9 mouse cellular contexts compared by ENCODE assay signal in the genomic region with DNA sequence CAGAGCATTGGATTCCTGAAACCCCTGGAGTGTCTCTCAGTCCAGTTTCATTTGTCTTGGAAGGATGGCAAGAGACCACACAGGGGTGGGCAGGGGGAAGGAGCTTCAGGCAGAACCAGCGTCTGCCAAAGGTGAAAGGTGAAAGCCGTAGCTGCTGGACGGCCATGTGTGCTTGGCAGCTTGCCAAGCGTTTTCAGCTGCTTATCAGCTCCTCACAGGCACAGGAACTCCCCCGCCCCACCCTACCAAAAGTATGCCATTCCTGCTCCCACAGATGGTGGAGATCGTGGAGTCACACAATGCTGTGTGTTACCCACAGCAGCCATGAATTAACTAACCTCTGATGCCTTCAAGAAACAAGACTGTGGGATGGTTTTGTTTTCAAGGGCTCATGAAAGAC.
DNase-seq lines count a peak whose midpoint lies in the region; ATAC-seq and TF ChIP-seq lines count a peak whose summit lies in the region.
"Had no signal": no experiment of that assay in that cellular context is flagged by ENCODE, and none has a peak within 500 bp of the region (broad histone marks: within the 10 kb centered on the region; RNA-seq: fewer than 3 reads in every experiment).

No protein-coding gene starts in this region.

- peaks cover 14% of the 10 kb centered on the region; the same call in 1 of the 2 replicates for H3K4me1 ChIP-seq in heart, adult 2 months (ENCODE audit: control insufficient read depth, insufficient read depth, low read length)
- H3K4me1 ChIP-seq in liver, embryonic 11.5 days (replicated peaks; ENCODE audit: control insufficient read depth, insufficient read depth, low read length) = peaks cover 30% of the 10 kb centered on the region
- no peaks in the 10 kb centered on the region for H3K4me1 ChIP-seq in cerebellum, adult 2 months (ENCODE audit: control insufficient read depth, insufficient read depth, low read length)

- intact Hi-C loops in heart, adult 2 months (cut with DNase I) = no loop called here

- WGBS in heart, adult 2 months = 2% methylated on average over 6 of the region's 6 CpGs
- WGBS in liver, embryonic 11.5 days = 11% methylated on average over 6 of the region's 6 CpGs
- 30% methylated on average over 6 of the region's 6 CpGs for WGBS in cerebellum, adult 2 months

- H3K4me3 ChIP-seq in heart, adult 2 months = no peak overlapping the region
- no peak overlapping the region for H3K4me3 ChIP-seq in liver, embryonic 11.5 days (ENCODE audit: low read depth, low read length)
- H3K4me3 ChIP-seq in cerebellum, adult 2 months (replicated peaks; ENCODE audit: insufficient read depth, low read depth, low read length) = no peak overlapping the region
- H3K4me3 ChIP-seq: neural tube, embryonic 13.5 days had no signal

- TF ChIP-seq POLR2A in heart, adult 2 months (IDR thresholded peaks at IDR 0.05; ENCODE audit: insufficient read depth, low read depth, low read length) = no peak
- TF ChIP-seq POLR2A in cerebellum, adult 2 months (IDR thresholded peaks at IDR 0.05; ENCODE audit: borderline replicate concordance, insufficient read depth, low read length) = no peak

- no peaks in the 10 kb centered on the region for H3K9me3 ChIP-seq in liver, embryonic 11.5 days (ENCODE audit: control insufficient read depth, low read length)
- H3K9me3 ChIP-seq: neural tube, embryonic 13.5 days had no signal

- no peaks in the 10 kb centered on the region for H3K27me3 ChIP-seq in heart, adult 2 months (ENCODE audit: control insufficient read depth, insufficient read depth, low read length)
- no peaks in the 10 kb centered on the region for H3K27me3 ChIP-seq in liver, embryonic 11.5 days (replicated peaks; ENCODE audit: control insufficient read depth, insufficient read depth, low read length)
- H3K27me3 ChIP-seq in cerebellum, adult 2 months (ENCODE audit: control insufficient read depth, insufficient read depth, low read length) = no peaks in the 10 kb centered on the region
- H3K27me3 ChIP-seq: neural tube, embryonic 13.5 days had no signal

- no peaks in the 10 kb centered on the region for H3K79me2 ChIP-seq in heart, adult 2 months (replicated peaks; ENCODE audit: control insufficient read depth, insufficient read depth, low read length)

- TF ChIP-seq EP300 in heart, adult 2 months (IDR thresholded peaks at IDR 0.05; ENCODE audit: insufficient read depth, low read depth, low read length) = peak; percentile 94

- no peak for TF ChIP-seq CTCF in heart, adult 2 months (IDR thresholded peaks at IDR 0.05)
- no peak for TF ChIP-seq CTCF in cerebellum, adult 2 months (IDR thresholded peaks at IDR 0.05; ENCODE audit: borderline replicate concordance, insufficient read depth, low read depth, low read length)

- no peak overlapping the region for H3K9ac ChIP-seq in heart, adult 2 months (ENCODE audit: low read depth, low read length)
- H3K9ac ChIP-seq in liver, embryonic 11.5 days (ENCODE audit: low read depth, low read length) = no peak overlapping the region; the same call in none of the 2 replicates
- H3K9ac ChIP-seq: neural tube, embryonic 13.5 days had no signal

- no peaks in the 10 kb centered on the region for H3K36me3 ChIP-seq in heart, adult 2 months (ENCODE audit: control insufficient read depth, insufficient read depth, low read length)
- H3K36me3 ChIP-seq in liver, embryonic 11.5 days (ENCODE audit: control insufficient read depth, insufficient read depth, low read length) = no peaks in the 10 kb centered on the region

- peak; percentile 86 for ATAC-seq in liver, embryonic 11.5 days (replicated peaks; ENCODE audit: low FRiP score)

- peak overlapping the region; percentile 17; the same call in 1 of the 2 replicates for H3K27ac ChIP-seq in heart, adult 2 months
- H3K27ac ChIP-seq in liver, embryonic 11.5 days (ENCODE audit: low read depth, low read length) = peak overlapping the region; percentile 43; the same call in 1 of the 2 replicates
- no peak overlapping the region for H3K27ac ChIP-seq in cerebellum, adult 2 months (ENCODE audit: insufficient read depth, low read length)
- H3K27ac ChIP-seq: neural tube, embryonic 13.5 days had no signal

- peak overlapping the region; percentile 53 for H3K4me2 ChIP-seq in liver, embryonic 11.5 days
- H3K4me2 ChIP-seq: neural tube, embryonic 13.5 days had no signal

- DNase-seq in spleen, adult 12 weeks (ENCODE audit: low spot score) = peak; percentile 63
- no peak for DNase-seq in spleen, adult 18-20 months
- DNase-seq in heart, adult 2 months = peak; percentile 42 to 53
- peak; percentile 63 for DNase-seq in liver, embryonic 11.5 days (ENCODE audit: low spot score)
- peak; percentile 84 to 87 for DNase-seq in spleen, postnatal 4 days (ENCODE audit: low spot score in 2 of 2)
- no peak for DNase-seq in right cerebral cortex, adult 18-20 months
- no peak for DNase-seq in cerebellum, adult 2 months
- no peak for DNase-seq in ovary, adult 18-20 months (ENCODE audit: low spot score)

Comparison
In these comparisons a context has a peak if more than half of its experiments do, and no peak if none do; other contexts are left out.
1. DNase-seq: peak in spleen, adult 12 weeks (single experiment), heart, adult 2 months (2 of 2), liver, embryonic 11.5 days (single experiment) and spleen, postnatal 4 days (2 of 2); none in spleen, adult 18-20 months (0 of 2), right cerebral cortex, adult 18-20 months (single experiment), cerebellum, adult 2 months (0 of 2) and ovary, adult 18-20 months (single experiment).